Mouse (Mus musculus): Measurements from ENCODE around the gene Vmn1r62.
"Not testable (repeated sequence)": the region's sequence is repeated elsewhere in the genome, so short reads cannot be mapped to it uniquely, and the experiment has no call there.

Vmn1r62 gene

GRCm38 (mm10) chr7:5673331-5673730, at the start of gene Vmn1r62:
Vmn1r62 (plus strand) TSS chr7:5673631.
- DNase-seq (ENCODE audit: low spot score in 2 of 2): not testable (repeated sequence)
